Mouse (Mus musculus) neural tube, embryonic 12.5 days (tissue): ENCODE results near the gene Gm765. TPM values are rescaled to one million over a fixed set of nuclear protein-coding genes. Genes with fewer than 3 reads are reported as not detected.

Experiments used
- ATAC-seq: fragments of 200-750 bp; cut with Nextera tagmentation; 2 replicates; pipeline ENCODE4 v1.8.0; 2017; ENCODE audit warnings: low read depth, mild to moderate bottlenecking, moderate TSS enrichment, moderate library complexity; ENCODE audit not compliant: low FRiP score
- H3K27ac ChIP-seq: fragments of 300-500 bp; sonication (generic); 2 replicates; pipeline ENCODE4 v1.5.1; 2016
- H3K27me3 ChIP-seq: fragments of 300-500 bp; sonication (generic); replicated peaks from 2 replicates; pipeline ENCODE4 v1.6.1; 2016; ENCODE audit warnings: mild to moderate bottlenecking
- H3K36me3 ChIP-seq: fragments of 300-500 bp; sonication (generic); 2 replicates; pipeline ENCODE4 v1.6.1; 2016; ENCODE audit warnings: mild to moderate bottlenecking
- H3K4me1 ChIP-seq: fragments of 300-500 bp; sonication (generic); 2 replicates; pipeline ENCODE4 v1.6.1; 2016
- H3K4me2 ChIP-seq: fragments of 300-500 bp; sonication (generic); replicated peaks from 2 replicates; pipeline ENCODE4 v1.6.1; 2016; ENCODE audit warnings: mild to moderate bottlenecking
- H3K4me3 ChIP-seq: fragments of 300-500 bp; sonication (generic); 2 replicates; pipeline ENCODE4 v1.5.1; 2016
- H3K9ac ChIP-seq: fragments of 300-500 bp; sonication (generic); 2 replicates; pipeline ENCODE4 v1.6.1; 2016; ENCODE audit warnings: mild to moderate bottlenecking
- H3K9me3 ChIP-seq: fragments of 300-500 bp; sonication (generic); 2 replicates; pipeline ENCODE4 v1.6.1; 2016; ENCODE audit warnings: mild to moderate bottlenecking
- WGBS: fragments of 180-500 bp; shearing (Covaris S2); methylation state at CpG from one replicate; pipeline ENCODE4 v1.1.7; 2016; 5-methylcytosine and 5-hydroxymethylcytosine counted together
- polyA plus RNA-seq: library from polyadenylated mRNA; unstranded; fragments of >200 nt; fragmentation: Nextera tagmentation; extraction: Ambion mirVana; gene quantifications from 2 replicates; pipeline ENCODE4 v1.2.1, GENCODE M21; 2016

Gene Gm765
- polyA plus RNA-seq, 1 experiment from 2014 or later, result 0.18 TPM

GRCm38 (mm10) chr6:98287521-98287920 lies 55.0 kb downstream of the Gm765 start:
- WGBS, result 60% methylated on average over 6 of the region's 6 CpGs
- Histone ChIP-seq H3K4me1 (no peaks in the 10 kb centered on the region), H3K27me3 (no peaks in the 10 kb centered on the region), H3K4me3 (no peak overlapping the region), H3K4me2 (no peak overlapping the region), H3K27ac (no peak overlapping the region), H3K36me3 (no peaks in the 10 kb centered on the region), H3K9me3 (no peaks in the 10 kb centered on the region), H3K9ac (no peak overlapping the region)
- ATAC-seq, result no peak

- Histone ChIP-seq H3K27me3 (no peaks in the 10 kb centered on the region), H3K27ac (no peak overlapping the region), H3K4me3 (no peak overlapping the region), H3K36me3 (no peaks in the 10 kb centered on the region), H3K4me2 (no peak overlapping the region), H3K9me3 (no peaks in the 10 kb centered on the region), H3K9ac (no peak overlapping the region), H3K4me1 (no peaks in the 10 kb centered on the region)
- WGBS, result 94% methylated on average over 2 of the region's 2 CpGs
- ATAC-seq, result no peak
Observed at GRCm38 (mm10) chr6:98285190-98285589, 57.4 kb downstream of the Gm765 start.

- Histone ChIP-seq H3K36me3 (no peaks in the 10 kb centered on the region), H3K4me1 (no peaks in the 10 kb centered on the region), H3K4me2 (no peak overlapping the region), H3K27me3 (no peaks in the 10 kb centered on the region), H3K4me3 (no peak overlapping the region), H3K9ac (no peak overlapping the region), H3K9me3 (no peaks in the 10 kb centered on the region), H3K27ac (no peak overlapping the region)
- 88% methylated on average over 4 of the region's 4 CpGs for WGBS
- ATAC-seq, result no peak
Observed at GRCm38 (mm10) chr6:98282791-98283190, 59.8 kb downstream of the Gm765 start.

- Histone ChIP-seq H3K9me3 (no peaks in the 10 kb centered on the region), H3K4me3 (no peak overlapping the region), H3K36me3 (no peaks in the 10 kb centered on the region), H3K4me2 (no peak overlapping the region), H3K4me1 (no peaks in the 10 kb centered on the region), H3K9ac (no peak overlapping the region), H3K27me3 (no peaks in the 10 kb centered on the region), H3K27ac (no peak overlapping the region)
- no peak for ATAC-seq
- 85% methylated on average over 1 of the region's 1 CpGs for WGBS
Observed at GRCm38 (mm10) chr6:98271553-98271952, 71.0 kb downstream of the Gm765 start.

GRCm38 (mm10) chr6:98262961-98263360 lies 79.6 kb downstream of the Gm765 start:
- Histone ChIP-seq H3K36me3 (no peaks in the 10 kb centered on the region), H3K4me2 (no peak overlapping the region), H3K4me1 (no peaks in the 10 kb centered on the region), H3K27ac (no peak overlapping the region), H3K9me3 (0 out of 2 replicates have a peak, but pooled peaks cover 7% of the 10 kb centered on the region), H3K4me3 (no peak overlapping the region), H3K9ac (no peak overlapping the region), H3K27me3 (no peaks in the 10 kb centered on the region)
- ATAC-seq, result no peak
- WGBS, result 53% methylated on average over 2 of the region's 2 CpGs

GRCm38 (mm10) chr6:98259016-98259415 lies 83.5 kb downstream of the Gm765 start:
- no peak for ATAC-seq
- Histone ChIP-seq H3K9ac (no peak overlapping the region), H3K4me2 (no peak overlapping the region), H3K36me3 (no peaks in the 10 kb centered on the region), H3K4me1 (no peaks in the 10 kb centered on the region), H3K27me3 (no peaks in the 10 kb centered on the region), H3K27ac (no peak overlapping the region), H3K9me3 (0 out of 2 replicates have a peak, but pooled peaks cover 7% of the 10 kb centered on the region), H3K4me3 (no peak overlapping the region)
- 71% methylated on average over 2 of the region's 2 CpGs for WGBS

- no peaks in the 10 kb centered on the region for H3K4me1 ChIP-seq
- no peak for ATAC-seq
- 88% methylated on average over 2 of the region's 2 CpGs for WGBS
- no peak overlapping the region for H3K27ac ChIP-seq
- no peaks in the 10 kb centered on the region for H3K9me3 ChIP-seq
- H3K9ac ChIP-seq, result no peak overlapping the region
- no peaks in the 10 kb centered on the region for H3K36me3 ChIP-seq
- no peak overlapping the region for H3K4me3 ChIP-seq
- H3K4me2 ChIP-seq, result no peak overlapping the region
- no peaks in the 10 kb centered on the region for H3K27me3 ChIP-seq
Observed at GRCm38 (mm10) chr6:98246449-98246848, 96.1 kb downstream of the Gm765 start.

GRCm38 (mm10) chr6:98243186-98243585 lies 99.4 kb downstream of the Gm765 start:
- Histone ChIP-seq H3K4me3 (no peak overlapping the region), H3K27ac (no peak overlapping the region), H3K36me3 (no peaks in the 10 kb centered on the region), H3K4me2 (no peak overlapping the region), H3K27me3 (no peaks in the 10 kb centered on the region), H3K9me3 (no peaks in the 10 kb centered on the region), H3K4me1 (no peaks in the 10 kb centered on the region), H3K9ac (no peak overlapping the region)
- WGBS, result 67% methylated on average over 6 of the region's 6 CpGs
- no peak for ATAC-seq

GRCm38 (mm10) chr6:98240561-98241272 lies 101.8 kb downstream of the Gm765 start:
- Histone ChIP-seq H3K4me3 (no peak overlapping the region), H3K4me2 (no peak overlapping the region)
- WGBS, result 90% methylated on average over 8 of the region's 8 CpGs

GRCm38 (mm10) chr6:98234097-98234496 lies 108.5 kb downstream of the Gm765 start:
- Histone ChIP-seq H3K4me2 (no peak overlapping the region), H3K9me3 (no peaks in the 10 kb centered on the region), H3K9ac (no peak overlapping the region), H3K27me3 (no peaks in the 10 kb centered on the region), H3K4me3 (no peak overlapping the region), H3K36me3 (no peaks in the 10 kb centered on the region), H3K4me1 (no peaks in the 10 kb centered on the region), H3K27ac (no peak overlapping the region)
- WGBS, result 87% methylated on average over 3 of the region's 3 CpGs
- no peak for ATAC-seq

More at GRCm38 (mm10) chr6:98240561-98241272, 101.8 kb downstream of the Gm765 start:
- no peaks in the 10 kb centered on the region for H3K36me3 ChIP-seq
- H3K27me3 ChIP-seq, result no peaks in the 10 kb centered on the region
- no peak for ATAC-seq
- H3K9me3 ChIP-seq, result no peaks in the 10 kb centered on the region
- no peak overlapping the region for H3K9ac ChIP-seq
- H3K27ac ChIP-seq, result no peak overlapping the region
- no peaks in the 10 kb centered on the region for H3K4me1 ChIP-seq

- no peak for ATAC-seq
- H3K9me3 ChIP-seq, result no peaks in the 10 kb centered on the region
- no peak overlapping the region for H3K9ac ChIP-seq
- H3K4me2 ChIP-seq, result no peak overlapping the region
- H3K4me1 ChIP-seq, result no peaks in the 10 kb centered on the region
- no peak overlapping the region for H3K27ac ChIP-seq
- H3K27me3 ChIP-seq, result no peaks in the 10 kb centered on the region
- no peaks in the 10 kb centered on the region for H3K36me3 ChIP-seq
- WGBS, result 96% methylated on average over 8 of the region's 8 CpGs
- no peak overlapping the region for H3K4me3 ChIP-seq
Observed at GRCm38 (mm10) chr6:98223923-98224322, 118.6 kb downstream of the Gm765 start.

GRCm38 (mm10) chr6:98221970-98222369 lies 120.6 kb downstream of the Gm765 start:
- Histone ChIP-seq H3K4me3 (no peak overlapping the region), H3K27ac (no peak overlapping the region), H3K9me3 (no peaks in the 10 kb centered on the region), H3K36me3 (no peaks in the 10 kb centered on the region), H3K4me2 (no peak overlapping the region), H3K27me3 (no peaks in the 10 kb centered on the region), H3K9ac (no peak overlapping the region), H3K4me1 (no peaks in the 10 kb centered on the region)
- ATAC-seq, result no peak
- WGBS, result 69% methylated on average over 16 of the region's 16 CpGs

- no peak overlapping the region for H3K27ac ChIP-seq
- no peaks in the 10 kb centered on the region for H3K27me3 ChIP-seq
- no peaks in the 10 kb centered on the region for H3K4me1 ChIP-seq
- H3K9me3 ChIP-seq, result no peaks in the 10 kb centered on the region
- no peak for ATAC-seq
- 90% methylated on average over 3 of the region's 3 CpGs for whole genome bisulfite sequencing
- no peaks in the 10 kb centered on the region for H3K36me3 ChIP-seq
- H3K4me3 ChIP-seq, result no peak overlapping the region
- no peak overlapping the region for H3K9ac ChIP-seq
- H3K4me2 ChIP-seq, result no peak overlapping the region
Observed at GRCm38 (mm10) chr6:98212225-98212624, 130.3 kb downstream of the Gm765 start.
